Mouse (Mus musculus) midbrain, embryonic 10.5 days (tissue): ENCODE results near the gene Sf3b1. TPM values are rescaled to one million over a fixed set of nuclear protein-coding genes. Genes with fewer than 3 reads are reported as not detected.
A peak's percentile ranks its signal among the peaks of the same experiment; 100 is the strongest.

Source experiments
- DNase-seq: peaks from one replicate; pipeline ENCODE4 v3.0.0-alpha.2; 2017; ENCODE audit warnings: low spot score
- H3K27ac ChIP-seq: fragments of 300-500 bp; sonication (generic); replicated peaks from 2 replicates; pipeline ENCODE4 v1.5.1; 2016; ENCODE audit warnings: mild to moderate bottlenecking
- H3K27me3 ChIP-seq: fragments of 300-500 bp; sonication (generic); 2 replicates; pipeline ENCODE4 v1.6.1; 2016; ENCODE audit warnings: low read depth, mild to moderate bottlenecking; ENCODE audit not compliant: poor library complexity, severe bottlenecking
- H3K36me3 ChIP-seq: fragments of 300-500 bp; sonication (generic); 2 replicates; pipeline ENCODE4 v1.6.1; 2016; ENCODE audit warnings: mild to moderate bottlenecking, moderate library complexity
- H3K4me1 ChIP-seq: fragments of 300-500 bp; sonication (generic); 2 replicates; pipeline ENCODE4 v1.6.1; 2016
- H3K4me3 ChIP-seq: fragments of 300-500 bp; sonication (generic); 2 replicates; pipeline ENCODE4 v1.5.1; 2016; ENCODE audit warnings: mild to moderate bottlenecking, moderate library complexity
- H3K9me3 ChIP-seq: fragments of 300-500 bp; sonication (generic); replicated peaks from 2 replicates; pipeline ENCODE4 v1.6.1; 2016; ENCODE audit warnings: mild to moderate bottlenecking
- WGBS: fragments of 180-500 bp; shearing (Covaris S2); methylation state at CpG from one replicate; pipeline ENCODE4 v1.1.7; 2016; 5-methylcytosine and 5-hydroxymethylcytosine counted together
- polyA plus RNA-seq: library from polyadenylated mRNA; unstranded; fragments of >200 nt; fragmentation: Nextera tagmentation; extraction: Ambion mirVana; gene quantifications from 2 replicates; pipeline ENCODE4 v1.2.1, GENCODE M21; 2016

Gene Sf3b1
- polyA plus RNA-seq, 1 experiment from 2014 or later, result 286 TPM

DNA sequence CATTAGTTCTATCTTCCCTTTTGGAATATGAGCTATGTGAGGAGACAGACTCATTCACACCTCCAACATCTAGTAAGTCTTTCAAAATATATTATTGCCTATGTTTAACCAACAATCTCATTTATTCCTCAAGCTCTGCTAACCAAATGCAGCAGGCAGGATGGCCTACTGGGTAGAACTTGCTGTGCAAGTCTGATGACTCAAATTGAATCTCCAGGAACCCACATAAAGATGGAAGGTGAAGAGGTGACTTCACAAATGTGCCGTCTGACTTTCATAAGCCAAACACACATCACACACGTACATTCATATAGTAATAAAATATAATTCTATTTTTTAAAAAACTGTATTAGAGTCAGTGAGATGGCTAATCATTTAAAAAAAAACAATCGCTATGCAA is 24.4 kb upstream of the Sf3b1 start:
- Histone ChIP-seq H3K27me3 (peaks cover 7% of the 10 kb centered on the region; the same call in 1 of the 2 replicates), H3K36me3 (peaks cover 9% of the 10 kb centered on the region), H3K9me3 (no peaks in the 10 kb centered on the region), H3K27ac (no peak overlapping the region), H3K4me1 (peaks cover 22% of the 10 kb centered on the region), H3K4me3 (peak overlapping the region; percentile 66)
- no peak for DNase-seq
- 77% methylated on average over 3 of the region's 3 CpGs for WGBS

DNA sequence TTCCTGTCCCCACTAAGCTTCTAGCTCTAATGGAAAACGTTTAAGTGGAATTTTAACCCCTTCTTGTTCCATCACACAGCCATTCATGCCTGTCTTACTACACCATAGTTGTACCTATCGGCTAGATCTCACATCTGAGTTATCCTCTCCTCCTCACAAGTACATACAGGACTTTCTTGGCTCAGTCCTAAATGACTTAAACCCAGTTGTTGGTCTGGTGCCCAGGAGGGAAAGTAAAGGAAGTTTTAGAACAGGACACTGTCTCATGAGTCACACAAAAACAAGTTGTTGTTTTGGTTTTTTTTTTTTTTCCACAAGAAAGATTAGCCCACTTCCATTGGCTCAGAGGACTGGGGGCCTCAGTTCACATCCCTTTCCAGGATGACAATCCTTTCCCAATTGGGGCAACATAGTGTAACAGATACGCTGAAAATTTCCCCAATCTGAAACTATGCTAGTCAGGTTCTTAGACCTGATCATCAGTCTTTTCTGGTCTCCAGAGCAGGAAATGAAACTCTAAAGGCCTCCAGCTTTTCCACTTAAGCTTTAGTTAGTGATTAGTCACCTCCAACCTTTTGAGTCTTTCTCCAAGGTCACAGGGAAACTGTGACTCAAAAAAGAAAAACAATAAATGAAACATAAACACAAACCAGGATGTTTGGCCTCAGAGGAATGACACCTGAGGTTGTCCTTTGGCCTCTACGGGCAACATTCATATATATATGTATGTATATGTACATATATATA is 21.7 kb upstream of the Sf3b1 start:
- H3K9me3 ChIP-seq, result no peaks in the 10 kb centered on the region
- H3K27me3 ChIP-seq, result peaks cover 7% of the 10 kb centered on the region; the same call in 1 of the 2 replicates
- H3K36me3 ChIP-seq, result no peaks in the 10 kb centered on the region
- H3K27ac ChIP-seq, result no peak overlapping the region
- no peak overlapping the region for H3K4me3 ChIP-seq
- peaks cover 15% of the 10 kb centered on the region for H3K4me1 ChIP-seq
- WGBS, result 69% methylated on average over 4 of the region's 4 CpGs
- no peak for DNase-seq

DNA sequence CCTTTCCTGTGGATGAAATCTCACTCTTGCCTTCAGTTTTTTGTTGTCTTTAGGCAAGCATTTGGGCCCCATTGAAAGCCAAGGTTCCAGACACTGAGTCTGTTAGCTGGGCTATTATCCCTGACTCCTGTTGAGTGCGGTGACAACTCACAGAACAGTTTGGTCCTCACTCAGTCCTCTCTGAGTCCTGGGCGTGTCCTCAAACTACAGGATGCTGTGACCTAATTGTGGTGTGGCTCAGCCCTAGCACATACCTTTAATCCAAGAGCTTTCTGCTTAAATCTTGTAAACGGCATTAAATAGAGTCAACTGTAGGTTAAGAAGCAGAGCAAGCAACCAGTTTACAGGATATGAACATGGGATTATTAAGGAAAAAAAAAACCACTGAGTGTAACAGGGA is 15.9 kb upstream of the Sf3b1 start:
- Histone ChIP-seq H3K9me3 (peaks cover 16% of the 10 kb centered on the region), H3K4me3 (no peak overlapping the region), H3K4me1 (no peaks in the 10 kb centered on the region), H3K27ac (no peak overlapping the region), H3K27me3 (no peaks in the 10 kb centered on the region), H3K36me3 (no peaks in the 10 kb centered on the region)
- no peak for DNase-seq
- WGBS, result 81% methylated on average over 3 of the region's 3 CpGs

DNA sequence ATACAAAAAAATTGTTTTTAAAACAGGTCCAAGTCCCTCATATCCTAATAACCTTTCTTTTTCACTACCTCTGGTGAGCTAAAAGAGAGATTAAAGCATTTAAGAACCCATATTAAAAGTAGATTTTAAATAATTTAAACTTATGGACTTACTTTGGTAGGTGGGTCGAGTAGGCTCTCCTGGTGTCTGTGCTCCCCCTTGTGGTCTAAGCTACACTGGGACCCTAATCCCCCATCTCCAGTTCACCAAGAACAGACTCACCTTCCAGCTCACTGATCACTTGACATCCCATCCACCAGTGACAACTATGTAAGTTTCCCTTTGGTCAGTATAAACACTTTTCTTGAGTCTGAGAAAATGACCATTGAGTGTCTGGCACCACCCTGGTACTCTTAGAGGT is 15.0 kb upstream of the Sf3b1 start:
- H3K9me3 ChIP-seq, result peaks cover 16% of the 10 kb centered on the region
- WGBS, result 82% methylated on average over 1 of the region's 1 CpGs
- H3K4me1 ChIP-seq, result no peaks in the 10 kb centered on the region
- H3K27ac ChIP-seq, result no peak overlapping the region
- H3K36me3 ChIP-seq, result no peaks in the 10 kb centered on the region
- H3K4me3 ChIP-seq, result no peak overlapping the region
- no peak for DNase-seq
- H3K27me3 ChIP-seq, result no peaks in the 10 kb centered on the region

DNA sequence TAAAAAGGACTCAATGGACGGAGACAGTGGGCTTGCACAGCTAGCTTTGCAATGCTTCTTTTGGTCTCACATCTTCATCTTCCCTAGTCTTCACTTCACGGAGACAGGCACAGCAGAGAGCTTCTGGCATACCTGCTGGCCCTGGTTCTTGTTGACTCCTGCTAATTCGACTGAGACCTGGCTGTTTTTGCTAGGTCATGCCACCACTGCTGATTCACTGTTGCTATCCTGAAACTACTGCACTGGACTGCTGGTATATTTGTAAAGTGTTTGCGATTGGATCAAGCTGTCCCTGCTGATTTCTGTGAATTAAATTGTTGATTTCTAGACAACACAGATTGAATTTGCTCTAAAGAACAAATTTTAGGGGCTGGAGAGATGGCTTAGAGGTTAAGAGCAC is 14.4 kb upstream of the Sf3b1 start:
- H3K27me3 ChIP-seq, result no peaks in the 10 kb centered on the region
- no peaks in the 10 kb centered on the region for H3K4me1 ChIP-seq
- no peak overlapping the region for H3K27ac ChIP-seq
- H3K36me3 ChIP-seq, result no peaks in the 10 kb centered on the region
- H3K9me3 ChIP-seq, result peaks cover 16% of the 10 kb centered on the region
- 84% methylated on average over 4 of the region's 4 CpGs for WGBS
- H3K4me3 ChIP-seq, result no peak overlapping the region
- DNase-seq, result no peak

DNA sequence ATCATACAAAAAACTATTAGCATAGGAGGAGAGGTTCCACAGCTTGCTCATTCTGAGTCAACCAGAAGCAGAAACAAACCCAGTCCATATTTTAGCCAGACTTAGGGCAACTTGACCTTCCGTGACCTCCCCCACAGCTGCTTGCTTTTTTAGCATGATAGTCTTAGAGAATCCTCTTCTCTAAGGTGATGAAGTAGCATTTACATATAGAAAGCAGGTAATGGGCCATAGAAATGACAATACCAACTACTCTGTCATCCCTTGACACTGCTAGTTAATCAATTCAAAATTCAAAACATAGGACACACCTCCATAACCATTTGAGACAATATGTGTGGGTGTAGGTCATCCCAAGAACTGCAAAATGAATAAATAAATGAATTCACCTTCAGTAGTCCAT is 12.7 kb upstream of the Sf3b1 start:
- no peaks in the 10 kb centered on the region for H3K4me1 ChIP-seq
- H3K9me3 ChIP-seq, result peaks cover 16% of the 10 kb centered on the region
- WGBS, result 94% methylated on average over 1 of the region's 1 CpGs
- no peaks in the 10 kb centered on the region for H3K27me3 ChIP-seq
- H3K27ac ChIP-seq, result no peak overlapping the region
- H3K4me3 ChIP-seq, result no peak overlapping the region
- no peak for DNase-seq
- no peaks in the 10 kb centered on the region for H3K36me3 ChIP-seq

DNA sequence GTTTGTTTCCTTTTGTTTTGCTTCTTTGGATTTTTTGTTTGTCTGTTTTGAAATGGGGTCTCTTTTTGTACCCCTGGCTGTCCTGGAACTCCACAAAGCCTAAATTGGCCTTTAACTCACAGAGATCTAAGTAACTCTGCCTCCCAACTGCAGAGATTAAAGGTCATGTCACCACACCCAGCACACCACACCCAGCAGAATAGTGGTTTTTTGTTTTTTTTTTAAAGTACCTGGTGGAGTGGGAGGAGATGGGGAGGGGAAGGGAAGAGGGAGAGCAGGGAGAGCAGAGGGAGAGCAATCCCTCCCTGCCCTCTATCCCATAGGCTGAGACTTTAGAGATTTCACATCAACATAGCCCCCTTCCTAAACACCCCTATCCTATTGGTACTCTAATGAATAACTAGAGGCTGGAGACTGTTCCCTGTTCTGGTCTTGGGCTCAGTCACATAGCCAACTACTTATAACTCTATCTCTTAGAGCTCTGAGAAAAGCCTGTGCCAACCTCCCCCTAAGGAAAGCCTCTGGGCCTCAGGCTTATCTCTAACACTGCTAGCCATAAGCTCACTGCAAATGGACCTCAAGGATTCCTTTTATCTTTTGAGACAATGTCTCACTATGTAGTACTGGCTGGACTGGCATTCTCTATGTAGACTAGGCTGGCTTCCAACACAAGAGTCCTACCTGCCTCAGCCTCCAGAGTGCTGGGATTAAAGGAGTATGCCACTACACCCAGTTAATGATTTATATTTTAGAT is 3.9 kb upstream of the Sf3b1 start:
- Histone ChIP-seq H3K4me1 (peaks cover 4% of the 10 kb centered on the region; the same call in 1 of the 2 replicates), H3K9me3 (no peaks in the 10 kb centered on the region), H3K27me3 (no peaks in the 10 kb centered on the region), H3K36me3 (no peaks in the 10 kb centered on the region), H3K27ac (no peak overlapping the region), H3K4me3 (no peak overlapping the region)
- no peak for DNase-seq

DNA sequence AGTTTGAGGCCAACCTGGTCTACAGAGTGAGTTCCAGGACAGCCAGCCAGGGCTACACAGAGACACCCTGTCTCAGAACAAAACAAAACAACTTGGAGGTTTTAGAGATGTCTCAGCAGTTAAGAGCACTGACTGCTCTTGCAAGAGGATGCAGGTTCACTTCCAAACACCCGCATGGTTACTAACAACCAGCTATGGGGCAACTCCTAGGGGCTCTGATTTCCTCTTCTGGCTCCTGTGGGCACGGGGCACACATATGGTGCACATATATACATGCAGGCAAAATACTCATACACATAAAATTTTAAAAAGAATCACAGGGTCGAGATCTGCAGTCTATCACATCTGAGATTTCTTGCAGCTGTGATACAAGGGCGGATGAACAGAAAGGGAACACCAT is 2.2 kb upstream of the Sf3b1 start:
- Histone ChIP-seq H3K9me3 (no peaks in the 10 kb centered on the region), H3K27me3 (no peaks in the 10 kb centered on the region), H3K27ac (no peak overlapping the region), H3K4me3 (no peak overlapping the region), H3K36me3 (peaks cover 10% of the 10 kb centered on the region), H3K4me1 (peaks cover 15% of the 10 kb centered on the region)
- WGBS, result 81% methylated on average over 4 of the region's 4 CpGs
- DNase-seq, result no peak

DNA sequence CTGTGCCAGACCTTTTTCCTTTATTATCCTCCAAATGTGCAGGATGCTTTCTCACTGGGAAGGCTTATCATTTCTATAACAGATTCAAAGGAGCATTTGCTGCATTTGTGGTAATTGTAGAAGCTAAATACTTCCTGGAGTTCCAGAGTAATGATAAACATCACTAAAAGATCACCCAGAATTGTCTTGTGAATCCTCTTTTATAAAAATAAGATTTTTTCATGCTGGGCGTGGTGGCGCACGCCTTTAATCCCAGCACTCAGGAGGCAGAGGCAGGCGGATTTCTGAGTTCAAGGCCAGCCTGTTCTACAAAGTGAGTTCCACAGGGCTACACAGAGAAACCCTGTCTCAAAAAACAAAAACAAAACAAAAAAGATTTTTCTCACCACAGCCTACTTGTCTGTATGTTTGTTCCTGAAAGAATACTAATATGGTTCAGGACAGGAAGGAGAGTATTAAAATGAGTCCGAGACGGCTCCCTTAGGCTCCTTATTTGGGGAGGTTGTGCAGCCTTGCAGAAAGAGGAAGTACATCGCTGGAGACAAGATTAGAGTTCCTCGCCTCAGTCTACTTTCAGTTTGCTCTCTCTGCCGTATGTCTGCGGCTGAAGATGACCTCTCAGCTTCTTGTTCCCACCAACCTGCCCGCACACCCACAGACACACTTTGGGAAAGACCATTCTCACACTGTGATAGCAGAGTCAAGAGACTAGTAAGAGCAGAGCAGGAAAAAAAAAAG is 1.4 kb upstream of the Sf3b1 start:
- H3K9me3 ChIP-seq, result no peaks in the 10 kb centered on the region
- DNase-seq, result no peak
- no peak overlapping the region for H3K27ac ChIP-seq
- H3K4me3 ChIP-seq, result no peak overlapping the region
- peaks cover 15% of the 10 kb centered on the region for H3K4me1 ChIP-seq
- H3K27me3 ChIP-seq, result no peaks in the 10 kb centered on the region
- 88% methylated on average over 11 of the region's 11 CpGs for WGBS
- H3K36me3 ChIP-seq, result peaks cover 18% of the 10 kb centered on the region

DNA sequence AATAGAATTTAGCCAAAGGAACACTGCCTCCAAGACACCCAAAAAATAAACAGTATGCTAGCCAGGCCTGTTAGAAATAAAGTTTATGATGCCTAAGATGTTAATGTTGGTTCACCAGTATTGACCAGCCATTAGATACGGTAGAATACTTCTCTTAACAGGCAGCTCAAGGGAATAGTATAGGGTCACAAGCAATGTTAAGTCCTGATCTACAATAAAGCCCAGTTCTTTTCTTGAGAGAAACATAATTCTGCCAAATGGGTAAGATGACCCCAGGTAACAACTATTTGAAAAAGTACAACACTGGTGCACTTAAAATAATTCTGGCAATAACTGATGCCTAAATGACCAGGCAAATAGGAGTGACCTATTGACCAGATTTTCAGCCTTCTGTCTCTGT is 685 bp upstream of the Sf3b1 start:
- Histone ChIP-seq H3K4me3 (peak overlapping the region; percentile 98), H3K4me1 (peaks cover 15% of the 10 kb centered on the region), H3K27me3 (no peaks in the 10 kb centered on the region), H3K36me3 (peaks cover 25% of the 10 kb centered on the region), H3K9me3 (no peaks in the 10 kb centered on the region), H3K27ac (peak overlapping the region; percentile 99)
- DNase-seq, result no peak
- 89% methylated on average over 1 of the region's 1 CpGs for WGBS

DNA sequence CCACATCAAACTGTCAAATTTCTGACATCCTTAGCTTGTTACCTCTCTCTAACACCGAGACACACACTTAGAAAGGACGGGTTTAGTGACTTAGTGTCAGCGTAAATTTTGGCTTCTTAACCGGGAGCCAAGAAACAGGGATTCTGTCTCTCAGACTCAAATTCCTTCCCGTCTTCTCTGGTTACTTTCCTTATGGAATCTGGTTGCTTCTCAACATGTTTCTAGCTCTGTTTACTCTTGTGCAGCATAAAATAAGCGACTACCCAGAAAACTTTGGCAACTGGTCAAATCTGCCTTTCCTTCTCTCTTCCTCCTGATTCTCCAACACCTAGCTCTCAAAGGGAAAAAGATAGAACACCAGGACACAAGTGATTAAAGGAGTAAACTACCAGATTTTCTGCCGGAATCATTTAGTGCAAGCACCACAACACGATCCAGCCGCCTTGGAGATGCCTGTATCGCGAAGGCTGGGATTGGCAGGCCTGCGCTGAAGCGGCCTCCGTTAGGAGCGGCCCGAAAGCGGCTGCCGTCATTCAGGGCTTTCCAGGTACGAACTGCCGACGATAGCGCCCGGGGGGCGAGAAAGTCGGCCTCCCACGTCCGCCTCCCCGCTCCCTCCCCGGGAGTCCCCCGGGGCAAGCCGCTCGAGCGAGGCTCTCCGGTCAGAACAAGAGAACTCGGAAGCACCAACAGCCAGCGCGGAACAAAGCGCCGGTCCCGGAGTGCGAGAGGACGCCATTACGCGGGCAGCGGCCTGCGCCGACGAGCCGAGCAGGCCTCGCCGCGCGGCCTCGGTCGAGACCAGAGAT is 633 bp downstream of the Sf3b1 start:
- H3K9me3 ChIP-seq, result no peaks in the 10 kb centered on the region; the same call in 1 of the 2 replicates
- under 1% methylated on average over 55 of the region's 55 CpGs for WGBS
- H3K4me1 ChIP-seq, result peaks cover 15% of the 10 kb centered on the region
- H3K4me3 ChIP-seq, result peak overlapping the region; percentile 98
- H3K27me3 ChIP-seq, result no peaks in the 10 kb centered on the region
- H3K36me3 ChIP-seq, result peaks cover 34% of the 10 kb centered on the region
- DNase-seq, result no peak
- H3K27ac ChIP-seq, result peak overlapping the region; percentile 99
